Mouse (Mus musculus) lung, postnatal 0 days (tissue): Measurements from ENCODE around the gene Epb41l5.

Experiments
- CTCF ChIP-seq: IDR thresholded peaks from 2 replicates; pipeline ENCODE4 v1.5.1; 2016; ENCODE audit warnings: antibody characterized with exemption, mild to moderate bottlenecking
- EP300 ChIP-seq: IDR thresholded peaks from 2 replicates; pipeline ENCODE4 v1.6.1; 2016; ENCODE audit warnings: antibody characterized with exemption, mild to moderate bottlenecking, control low read depth

- TF ChIP-seq CTCF (no peak), EP300 (no peak)
These were observed 11.4 kb downstream of the Epb41l5 start for GRCm38 (mm10) chr1:119637188-119638023.
